Mouse (Mus musculus) spleen, adult 2 months (tissue): Measurements from ENCODE around the gene Fgfr2.
"Not testable (repeated sequence)": the region's sequence is repeated elsewhere in the genome, so short reads cannot be mapped to it uniquely, and the experiment has no call there.

Source experiments
- CTCF ChIP-seq: fragments of 200-500 bp; IDR thresholded peaks from 2 replicates; pipeline ENCODE4 v1.5.1; 2011; ENCODE audit warnings: mild to moderate bottlenecking, inconsistent platforms; ENCODE audit not compliant: insufficient read depth, insufficient read length, insufficient replicate concordance; ENCODE audit errors: extremely low read depth
- POLR2A ChIP-seq: fragments of 200-500 bp; IDR thresholded peaks from 2 replicates; pipeline ENCODE4 v1.6.1; 2011; ENCODE audit warnings: low read depth, low read length, inconsistent platforms

GRCm38 (mm10) chr7:131082403-131082802, 2040.7 kb downstream of the Fgfr2 start:
- not testable (repeated sequence) for TF ChIP-seq POLR2A, CTCF
